Mouse (Mus musculus) heart, postnatal 0 days (tissue): ENCODE measurements around the gene Baz2b.

Experiments
- CTCF ChIP-seq: IDR thresholded peaks from 2 replicates; pipeline ENCODE4 v1.5.1; 2016; ENCODE audit warnings: antibody characterized with exemption, control low read depth, low read depth
- EP300 ChIP-seq: IDR thresholded peaks from 2 replicates; pipeline ENCODE4 v1.6.1; 2016; ENCODE audit warnings: antibody characterized with exemption, low read depth

DNA sequence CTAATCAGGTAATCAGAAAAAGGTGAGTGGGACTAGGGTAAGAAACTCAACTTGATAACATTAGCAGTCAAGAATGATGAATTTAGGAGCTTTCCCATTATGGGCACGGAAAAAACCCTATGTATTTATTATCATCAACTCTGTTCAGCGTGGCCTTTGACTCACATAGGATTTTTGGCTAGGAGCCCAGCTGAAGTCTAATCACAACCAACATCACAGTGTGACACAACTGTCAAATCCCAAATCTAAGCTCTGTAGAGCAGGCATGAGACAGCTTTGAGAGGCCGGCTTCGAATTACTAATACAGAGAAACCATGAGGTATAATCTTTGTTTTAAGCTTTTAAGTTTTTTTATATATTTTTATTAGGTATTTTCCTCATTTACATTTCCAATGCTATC, 113.0 kb downstream of the Baz2b start:
- TF ChIP-seq CTCF: no peak
- no peak for TF ChIP-seq EP300
